Mouse (Mus musculus) testis, adult 2 months (tissue): ENCODE results near the gene Stxbp2.

Experiments used
- CTCF ChIP-seq: fragments of 200-500 bp; IDR thresholded peaks from 2 replicates; pipeline ENCODE4 v1.5.1; 2012; ENCODE audit warnings: low read depth, mild to moderate bottlenecking, inconsistent platforms, low read length, moderate library complexity; ENCODE audit not compliant: control insufficient read depth, insufficient read depth, insufficient replicate concordance
- POLR2A ChIP-seq: fragments of 200-500 bp; IDR thresholded peaks from 2 replicates; pipeline ENCODE4 v1.6.1; 2012; ENCODE audit warnings: low read depth, mild to moderate bottlenecking, inconsistent platforms, low read length, moderate library complexity; ENCODE audit not compliant: control insufficient read depth

- TF ChIP-seq CTCF, result no peak
- no peak for TF ChIP-seq POLR2A
These were observed 24.2 kb upstream of the Stxbp2 start for GRCm38 (mm10) chr8:3606593-3606992.
